ENCODE assay signal across 13 mouse cellular contexts in the genomic region with DNA sequence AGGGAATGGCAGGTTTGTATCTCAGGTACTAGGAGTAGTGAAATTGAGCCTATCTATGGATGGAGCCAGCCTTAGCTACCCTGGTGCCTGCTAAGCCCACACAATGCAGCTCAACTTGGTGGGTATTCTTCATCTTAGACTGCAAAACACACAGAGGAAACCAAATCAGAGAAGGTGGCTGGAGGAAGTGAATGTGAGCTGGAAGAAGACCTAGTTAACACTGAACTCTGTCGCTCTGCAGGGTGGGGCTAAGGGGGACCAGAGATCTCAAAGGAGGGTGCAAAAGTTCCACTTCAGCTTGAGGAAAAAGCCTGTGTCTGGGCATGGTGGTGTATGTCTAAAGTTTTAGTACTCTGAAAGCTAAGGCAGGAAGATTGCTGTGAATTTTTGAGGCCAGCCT. TPM values are rescaled to one million over a fixed set of nuclear protein-coding genes. Genes with fewer than 3 reads are reported as not detected.
DNase-seq lines count a peak whose midpoint lies in the region; ATAC-seq and TF ChIP-seq lines count a peak whose summit lies in the region.
"Had no signal": no experiment of that assay in that cellular context is flagged by ENCODE, and none has a peak within 500 bp of the region (broad histone marks: within the 10 kb centered on the region; RNA-seq: fewer than 3 reads in every experiment).

No protein-coding gene starts in this region.

- DNase-seq in heart, adult 9 months (ENCODE audit: low spot score in 2 of 2) = no peak
- DNase-seq in thymus, adult 2 months = peak; percentile 54
- no peak for DNase-seq in spleen, postnatal 14 days (ENCODE audit: low spot score in 2 of 2)
- no peak for DNase-seq in forebrain, embryonic 10.5 days (ENCODE audit: extremely low spot score, low spot score)
- DNase-seq: cerebellum, adult 9-11 months; layer of hippocampus, postnatal 36 days had no signal

- no peak overlapping the region for H3K4me3 ChIP-seq in heart, embryonic 14.5 days (ENCODE audit: control insufficient read depth in 1 of 2, insufficient read depth in 1 of 2, low read depth in 1 of 2, low read length in 2 of 2)
- H3K4me3 ChIP-seq in liver, embryonic 16.5 days (ENCODE audit: low read depth, low read length) = no peak overlapping the region
- no peak overlapping the region for H3K4me3 ChIP-seq in thymus, adult 2 months (ENCODE audit: control insufficient read depth, insufficient read depth, low read length)
- no peak overlapping the region for H3K4me3 ChIP-seq in forebrain, embryonic 10.5 days

- peak overlapping the region; percentile 59; the same call in 1 of the 2 replicates for H3K4me2 ChIP-seq in heart, embryonic 14.5 days (ENCODE audit: low read length)
- H3K4me2 ChIP-seq in liver, embryonic 16.5 days (ENCODE audit: low read depth, low read length) = peak overlapping the region; percentile 49; the same call in 1 of the 2 replicates

- no peak for ATAC-seq in heart, embryonic 14.5 days (ENCODE audit: insufficient number of reproducible peaks, insufficient read depth, low FRiP score, low read depth)
- ATAC-seq in activated CD4-positive, CD25-positive, alpha-beta regulatory T cell, adult 4 months = peak; percentile 43
- ATAC-seq in liver, embryonic 16.5 days (ENCODE audit: low read depth) = no peak
- ATAC-seq in megakaryocyte progenitor cell, adult 5-6 weeks (replicated peaks; ENCODE audit: poor library complexity) = no peak

- H3K27me3 ChIP-seq in heart, embryonic 14.5 days (ENCODE audit: control insufficient read depth, insufficient read depth, low read length) = peaks cover under 1% of the 10 kb centered on the region; the same call in 1 of the 2 replicates
- H3K27me3 ChIP-seq in liver, embryonic 16.5 days (ENCODE audit: control insufficient read depth, insufficient read depth, low read depth, low read length) = no peaks in the 10 kb centered on the region
- H3K27me3 ChIP-seq in thymus, adult 2 months (ENCODE audit: control insufficient read depth, insufficient read depth, low read length) = no peaks in the 10 kb centered on the region
- peaks cover 24% of the 10 kb centered on the region for H3K27me3 ChIP-seq in forebrain, embryonic 10.5 days (ENCODE audit: poor library complexity, severe bottlenecking)
- H3K27me3 ChIP-seq: heart, embryonic 15.5 days had no signal

- no peak for TF ChIP-seq CTCF in thymus, adult 2 months (IDR thresholded peaks at IDR 0.05; ENCODE audit: borderline replicate concordance, control insufficient read depth, extremely low read depth, insufficient read depth, low read length, poor library complexity)

- 0 out of 2 replicates have a peak overlapping the region, but pooled peaks have one; percentile 36 for H3K9ac ChIP-seq in heart, embryonic 14.5 days (ENCODE audit: low read length)
- H3K9ac ChIP-seq in liver, embryonic 16.5 days (ENCODE audit: low read depth, low read length) = no peak overlapping the region

- no peak overlapping the region for H3K27ac ChIP-seq in heart, embryonic 14.5 days (replicated peaks in 1 of 2; ENCODE audit: control insufficient read depth in 1 of 2, insufficient read depth in 1 of 2, low read depth in 2 of 2, low read length in 2 of 2)
- no peak overlapping the region for H3K27ac ChIP-seq in liver, embryonic 16.5 days (ENCODE audit: low read length)
- H3K27ac ChIP-seq in thymus, adult 2 months (ENCODE audit: control insufficient read depth, insufficient read depth, low read length) = peak overlapping the region; percentile 91
- no peak overlapping the region for H3K27ac ChIP-seq in forebrain, embryonic 10.5 days
- H3K27ac ChIP-seq: heart, embryonic 15.5 days; lung, embryonic 15.5 days had no signal

- peaks cover 9 to 18% of the 10 kb centered on the region in 2 experiments; a peak in 3 of 4 replicates for H3K4me1 ChIP-seq in heart, embryonic 14.5 days (ENCODE audit: control insufficient read depth in 2 of 2, insufficient read depth in 2 of 2, low read length in 2 of 2)
- H3K4me1 ChIP-seq in liver, embryonic 16.5 days (ENCODE audit: control insufficient read depth, low read depth, low read length) = peaks cover 12% of the 10 kb centered on the region
- H3K4me1 ChIP-seq in thymus, adult 2 months (replicated peaks; ENCODE audit: control insufficient read depth, insufficient read depth, low read length) = peaks cover 26% of the 10 kb centered on the region
- H3K4me1 ChIP-seq in forebrain, embryonic 10.5 days = peaks cover 24% of the 10 kb centered on the region

- whole genome bisulfite sequencing in heart, embryonic 14.5 days = 50% methylated on average over 1 of the region's 1 CpGs
- WGBS in liver, embryonic 16.5 days (ENCODE audit: insufficient replicate concordance) = 25% methylated on average over 1 of the region's 1 CpGs
- WGBS in thymus, adult 2 months = 3% methylated on average over 1 of the region's 1 CpGs
- WGBS in forebrain, embryonic 10.5 days = 50% methylated on average over 1 of the region's 1 CpGs

- no peaks in the 10 kb centered on the region for H3K36me3 ChIP-seq in heart, embryonic 14.5 days (ENCODE audit: control insufficient read depth, insufficient read depth, low read length)
- no peaks in the 10 kb centered on the region for H3K36me3 ChIP-seq in liver, embryonic 16.5 days (ENCODE audit: control insufficient read depth, insufficient read depth)
- no peaks in the 10 kb centered on the region for H3K36me3 ChIP-seq in thymus, adult 2 months (ENCODE audit: control insufficient read depth, insufficient read depth, low read length)
- H3K36me3 ChIP-seq in forebrain, embryonic 10.5 days (replicated peaks) = no peaks in the 10 kb centered on the region
- H3K36me3 ChIP-seq: heart, embryonic 15.5 days; lung, embryonic 15.5 days had no signal

- no peak for TF ChIP-seq POLR2A in thymus, adult 2 months (IDR thresholded peaks at IDR 0.05; ENCODE audit: control insufficient read depth, extremely low read depth, insufficient read depth, low read length, poor library complexity)

- no peaks in the 10 kb centered on the region for H3K9me3 ChIP-seq in heart, embryonic 14.5 days (ENCODE audit: control insufficient read depth, low read length)
- H3K9me3 ChIP-seq in liver, embryonic 16.5 days (replicated peaks; ENCODE audit: control insufficient read depth, low read length) = no peaks in the 10 kb centered on the region
- H3K9me3 ChIP-seq in forebrain, embryonic 10.5 days = no peaks in the 10 kb centered on the region
- H3K9me3 ChIP-seq: heart, embryonic 15.5 days; lung, embryonic 15.5 days had no signal

RNA-seq across cellular contexts. Expression of gene Irf6, which starts 6.7 kb away (rescaled TPM):
- 6.1 and 7.2 TPM in 2 replicates for polyA plus RNA-seq in heart, embryonic 14.5 days (2014; fragmentation: Nextera tagmentation; extraction: Ambion mirVana)
- polyA plus RNA-seq in activated CD4-positive, CD25-positive, alpha-beta regulatory T cell, adult 4 months (2017; shearing (Covaris generic)) = 1 to 10 TPM; 3.5 to 5.9 TPM
- 2.9 and 3.8 TPM in 2 replicates for polyA plus RNA-seq in liver, embryonic 16.5 days (2015; fragmentation: Nextera tagmentation; extraction: Ambion mirVana)
- 18.6 and 26.5 TPM in 2 replicates for polyA plus RNA-seq in thymus, adult 2 months (2012; rRNA removed)
- 0.10 and 0.89 TPM in 2 replicates for total RNA-seq in megakaryocyte progenitor cell, adult 5-6 weeks (2015)
- total RNA-seq in megakaryocyte progenitor cell, adult 5-6 weeks (2017) = 0.10 and 0.46 TPM in 2 replicates
- polyA plus RNA-seq in forebrain, embryonic 10.5 days (2016; fragmentation: Nextera tagmentation; extraction: Ambion mirVana) = 3.8 and 3.9 TPM in 2 replicates

RNA-seq across cellular contexts. Expression of gene A130010J15Rik, which starts 8.2 kb away (rescaled TPM):
- 12.9 and 13.4 TPM in 2 replicates for polyA plus RNA-seq in heart, embryonic 14.5 days (2014; fragmentation: Nextera tagmentation; extraction: Ambion mirVana)
- polyA plus RNA-seq in activated CD4-positive, CD25-positive, alpha-beta regulatory T cell, adult 4 months (2017; shearing (Covaris generic)) = 10 to 100 TPM in 1 of 2 experiments, 1 to 10 TPM in 1; 9.8 to 16.4 TPM
- polyA plus RNA-seq in liver, embryonic 16.5 days (2015; fragmentation: Nextera tagmentation; extraction: Ambion mirVana) = 4.0 and 4.1 TPM in 2 replicates
- 6.8 and 7.2 TPM in 2 replicates for polyA plus RNA-seq in thymus, adult 2 months (2012; rRNA removed)
- 5.1 and 6.5 TPM in 2 replicates for total RNA-seq in megakaryocyte progenitor cell, adult 5-6 weeks (2015)
- total RNA-seq in megakaryocyte progenitor cell, adult 5-6 weeks (2017) = 11.8 and 14.0 TPM in 2 replicates
- 17.0 and 18.1 TPM in 2 replicates for polyA plus RNA-seq in forebrain, embryonic 10.5 days (2016; fragmentation: Nextera tagmentation; extraction: Ambion mirVana)

RNA-seq across cellular contexts. Expression of gene Diexf, which starts 29.5 kb away (rescaled TPM):
- polyA plus RNA-seq in heart, embryonic 14.5 days (2014; fragmentation: Nextera tagmentation; extraction: Ambion mirVana) = 6.3 and 6.4 TPM in 2 replicates
- polyA plus RNA-seq in activated CD4-positive, CD25-positive, alpha-beta regulatory T cell, adult 4 months (2017; shearing (Covaris generic)) = 1 to 10 TPM; 6.8 to 7.1 TPM
- polyA plus RNA-seq in liver, embryonic 16.5 days (2015; fragmentation: Nextera tagmentation; extraction: Ambion mirVana) = 2.6 and 3.1 TPM in 2 replicates
- 67.4 and 76.9 TPM in 2 replicates for polyA plus RNA-seq in thymus, adult 2 months (2012; rRNA removed)
- 11.3 and 15.1 TPM in 2 replicates for total RNA-seq in megakaryocyte progenitor cell, adult 5-6 weeks (2015)
- total RNA-seq in megakaryocyte progenitor cell, adult 5-6 weeks (2017) = 20.7 and 33.6 TPM in 2 replicates
- 10.2 TPM in 2 replicates for polyA plus RNA-seq in forebrain, embryonic 10.5 days (2016; fragmentation: Nextera tagmentation; extraction: Ambion mirVana)

RNA-seq across cellular contexts. Expression of gene Traf3ip3, which starts 41.9 kb away (rescaled TPM):
- 1.5 and 1.9 TPM in 2 replicates for polyA plus RNA-seq in heart, embryonic 14.5 days (2014; fragmentation: Nextera tagmentation; extraction: Ambion mirVana)
- 100 to 1,000 TPM; 269 to 282 TPM for polyA plus RNA-seq in activated CD4-positive, CD25-positive, alpha-beta regulatory T cell, adult 4 months (2017; shearing (Covaris generic))
- polyA plus RNA-seq in liver, embryonic 16.5 days (2015; fragmentation: Nextera tagmentation; extraction: Ambion mirVana) = 8.3 and 9.4 TPM in 2 replicates
- polyA plus RNA-seq in thymus, adult 2 months (2012; rRNA removed) = 128 and 142 TPM in 2 replicates
- total RNA-seq in megakaryocyte progenitor cell, adult 5-6 weeks (2015) = 40.9 and 44.1 TPM in 2 replicates
- total RNA-seq in megakaryocyte progenitor cell, adult 5-6 weeks (2017) = 75.9 and 85.8 TPM in 2 replicates
- 1.5 and 2.0 TPM in 2 replicates for polyA plus RNA-seq in forebrain, embryonic 10.5 days (2016; fragmentation: Nextera tagmentation; extraction: Ambion mirVana)

RNA-seq across cellular contexts. Expression of gene Lamb3, which starts 47.9 kb away (rescaled TPM):
- polyA plus RNA-seq in heart, embryonic 14.5 days (2014; fragmentation: Nextera tagmentation; extraction: Ambion mirVana) = 2.9 and 3.1 TPM in 2 replicates
- 10 to 100 TPM; 17.1 to 18.9 TPM for polyA plus RNA-seq in activated CD4-positive, CD25-positive, alpha-beta regulatory T cell, adult 4 months (2017; shearing (Covaris generic))
- polyA plus RNA-seq in liver, embryonic 16.5 days (2015; fragmentation: Nextera tagmentation; extraction: Ambion mirVana) = 0.41 and 1.2 TPM in 2 replicates
- polyA plus RNA-seq in thymus, adult 2 months (2012; rRNA removed) = 27.2 and 27.8 TPM in 2 replicates
- 5.7 and 8.8 TPM in 2 replicates for total RNA-seq in megakaryocyte progenitor cell, adult 5-6 weeks (2015)
- 1.9 and 9.7 TPM in 2 replicates for total RNA-seq in megakaryocyte progenitor cell, adult 5-6 weeks (2017)
- 0.14 and 0.20 TPM in 2 replicates for polyA plus RNA-seq in forebrain, embryonic 10.5 days (2016; fragmentation: Nextera tagmentation; extraction: Ambion mirVana)
- polyA plus RNA-seq: midbrain, embryonic 11.5 days had no signal
